Mouse (Mus musculus) megakaryocyte progenitor cell, adult 5-6 weeks (primary cell): Measurements from ENCODE around the gene Fignl1. TPM values are rescaled to one million over a fixed set of nuclear protein-coding genes. Genes with fewer than 3 reads are reported as not detected.

ENCODE experiments used
- ATAC-seq: replicated peaks from 2 replicates; pipeline ENCODE4 v1.8.0; 2016; ENCODE audit warnings: mild to moderate bottlenecking, moderate TSS enrichment, inconsistent platforms; ENCODE audit not compliant: poor library complexity
- total RNA-seq, 2 experiments: library from RNA; stranded (forward) in 1 of 2; stranded (reverse) in 1 of 2; fragments of 157-497, 149-512 nt in 1 of 2; fragments of 200-1000 nt in 1 of 2; gene quantifications; 2 replicates each; pipeline versions ENCODE4 v1.2.3 to v1.2.4; 2015 to 2017

The Fignl1 gene
- 60.0 and 75.1 TPM in 2 replicates for total RNA-seq (2015)
- total RNA-seq (2017), result 82.4 and 96.9 TPM in 2 replicates

DNA sequence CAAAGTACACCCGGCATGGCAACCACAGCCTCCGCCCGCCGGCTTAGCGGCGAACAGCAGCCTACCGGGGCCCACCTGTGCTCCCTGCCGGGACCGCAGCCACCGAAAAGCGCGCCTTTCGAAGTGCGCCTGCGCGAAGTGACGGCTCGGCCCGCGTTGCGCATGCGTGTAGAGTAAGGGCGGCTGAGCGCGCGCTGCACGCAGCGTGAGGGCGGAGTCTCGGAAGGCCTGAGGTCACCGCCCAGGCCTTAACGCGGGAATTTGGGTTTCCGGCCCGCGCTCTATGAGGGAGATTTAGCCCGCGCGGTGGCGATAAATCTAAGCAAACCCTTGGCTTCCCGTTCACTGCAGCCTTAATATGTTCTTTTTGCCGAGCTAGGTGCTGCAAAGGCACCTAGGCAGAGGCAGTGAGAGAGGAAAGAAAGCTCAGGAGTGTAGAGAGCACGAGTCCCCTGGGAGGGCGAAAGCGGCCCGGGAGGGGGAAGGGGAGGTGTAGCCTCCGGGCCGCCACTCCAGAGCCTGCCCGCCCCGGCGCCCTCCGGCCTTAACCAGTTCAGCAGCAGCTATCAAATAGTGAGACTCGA is at the start of gene Fignl1:
TSS of gene Fignl1 (minus strand) at position 143 of the 584 bp plus-strand sequence.
- peak; percentile 81 for ATAC-seq

DNA sequence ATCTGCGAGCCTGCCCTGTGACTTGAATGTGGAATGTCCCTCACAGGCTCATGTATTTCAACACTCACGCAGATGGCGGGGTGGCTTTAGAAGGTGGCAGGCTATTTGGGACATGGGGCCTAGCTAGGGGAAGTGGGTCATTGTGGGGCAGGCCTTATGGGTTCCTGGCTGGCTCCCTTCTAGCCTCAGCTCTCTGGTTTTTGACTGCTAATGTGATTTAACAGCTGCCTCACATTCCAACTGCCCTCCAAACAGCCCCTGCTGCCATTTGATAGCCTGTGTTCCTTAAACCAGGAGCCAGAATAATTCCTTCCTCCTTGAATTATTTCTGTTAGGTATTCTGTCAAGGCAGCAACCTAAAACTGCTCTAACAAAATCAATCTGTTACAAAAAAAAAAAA is 48.2 kb upstream of the Fignl1 start:
- ATAC-seq, result no peak

DNA sequence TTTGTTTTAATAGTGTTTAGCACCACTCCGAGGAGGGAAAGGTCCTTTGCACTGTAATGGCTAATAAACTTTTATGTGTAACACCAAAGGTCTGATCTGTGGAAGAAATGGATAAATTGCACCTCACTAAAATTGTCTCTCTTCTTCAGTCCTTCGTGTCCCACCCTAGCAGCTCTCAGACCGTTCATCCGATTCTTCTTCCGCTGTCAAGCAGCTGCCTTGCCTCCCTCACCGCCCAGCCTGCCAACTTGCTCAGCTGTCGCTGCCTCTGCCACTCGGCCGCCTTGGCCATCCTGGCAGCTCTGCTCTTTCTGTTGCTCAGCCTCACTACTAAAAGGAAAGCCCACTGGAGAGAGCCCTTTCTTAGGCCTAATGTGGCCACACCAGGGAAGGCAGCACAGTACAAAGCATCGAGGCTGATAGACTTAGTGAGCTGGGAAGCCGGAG is 46.9 kb upstream of the Fignl1 start:
- ATAC-seq, result no peak

DNA sequence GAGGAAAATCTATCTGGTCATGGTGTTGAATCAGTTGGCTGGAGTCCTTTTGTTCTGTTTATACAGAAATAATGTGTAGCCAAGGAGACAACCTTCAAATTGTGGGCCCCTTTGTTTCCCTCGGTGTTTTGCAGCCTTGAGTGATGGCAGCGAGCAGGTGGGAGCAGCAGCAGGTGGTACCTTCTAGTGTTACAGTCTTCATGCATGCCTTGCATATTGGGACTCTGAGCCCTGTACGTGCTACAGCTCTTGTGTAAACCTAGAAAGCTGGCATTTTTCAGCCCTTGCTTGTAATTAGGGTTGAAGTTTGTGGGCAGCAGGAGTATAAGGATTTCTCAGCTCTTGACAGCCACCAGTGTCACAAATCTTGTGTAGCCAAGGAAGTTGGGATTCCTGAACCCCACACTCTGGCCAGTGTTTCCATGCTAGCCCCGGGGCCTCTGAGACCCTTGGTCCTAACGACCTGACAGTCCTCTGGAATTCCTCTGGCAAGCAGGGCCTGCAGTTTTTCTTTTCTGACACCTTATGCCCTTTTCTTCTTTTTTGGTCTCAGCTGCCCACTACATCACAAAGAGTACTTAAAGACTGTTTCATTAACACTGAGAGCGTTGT is 46.4 kb upstream of the Fignl1 start:
- no peak for ATAC-seq

DNA sequence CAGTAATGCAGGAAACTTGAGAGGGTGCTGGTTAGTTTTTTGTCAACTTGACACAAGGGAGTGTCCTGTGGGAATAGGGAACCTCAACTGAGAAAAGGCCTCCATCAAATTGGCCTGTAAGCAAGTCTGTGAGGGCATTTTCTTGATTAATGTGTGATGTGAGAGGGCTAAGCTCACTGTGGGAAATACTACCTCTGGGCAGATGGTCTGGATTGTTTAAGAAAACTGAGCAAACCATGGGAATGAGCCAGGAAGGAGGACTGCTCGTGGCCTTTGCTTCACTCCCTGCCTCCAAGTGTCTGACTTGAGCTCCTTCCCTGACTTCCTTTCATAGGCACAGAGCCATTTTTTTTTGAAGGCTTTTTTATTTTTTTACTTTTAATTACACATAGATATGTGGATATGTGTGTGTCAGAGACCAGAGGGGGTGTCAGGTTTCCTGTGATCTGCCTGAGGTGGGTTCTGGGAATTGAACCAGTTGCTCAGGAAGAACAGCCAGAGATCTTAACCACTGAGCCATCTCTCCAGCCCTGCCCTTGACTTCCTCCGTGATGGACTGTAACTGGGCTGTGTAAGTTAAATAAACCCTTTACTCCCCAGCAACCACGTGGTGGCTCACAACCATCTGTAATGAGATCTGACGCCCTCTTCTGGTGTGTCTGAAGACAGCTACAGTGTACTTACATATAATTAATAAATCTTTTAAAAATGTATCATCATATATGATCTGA is 45.1 kb upstream of the Fignl1 start:
- no peak for ATAC-seq

DNA sequence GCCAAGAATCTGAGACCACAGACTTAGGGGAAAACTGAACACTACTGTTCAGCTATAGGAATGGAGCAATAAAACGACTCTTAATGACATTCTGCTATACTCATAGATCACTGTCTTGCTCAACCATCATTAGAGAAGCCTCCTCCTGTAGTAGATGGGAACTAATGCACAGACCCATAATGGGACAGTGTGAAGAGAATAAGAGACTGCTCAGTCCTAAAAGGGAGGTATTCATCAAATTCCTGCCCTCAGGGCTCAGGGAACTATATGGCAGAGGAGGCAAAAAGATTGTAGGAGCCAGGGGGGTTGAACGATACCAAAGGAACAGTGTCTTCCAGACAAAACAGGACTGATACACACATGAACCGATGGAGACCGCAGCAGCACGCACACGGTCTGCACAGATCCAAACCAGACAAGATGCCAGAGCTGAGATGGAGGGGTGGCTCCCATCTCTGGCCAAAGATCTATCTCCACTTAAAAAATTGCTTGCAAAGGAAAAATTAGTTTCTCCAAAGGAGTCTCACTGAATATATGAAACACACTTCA is 43.3 kb upstream of the Fignl1 start:
- no peak for ATAC-seq

DNA sequence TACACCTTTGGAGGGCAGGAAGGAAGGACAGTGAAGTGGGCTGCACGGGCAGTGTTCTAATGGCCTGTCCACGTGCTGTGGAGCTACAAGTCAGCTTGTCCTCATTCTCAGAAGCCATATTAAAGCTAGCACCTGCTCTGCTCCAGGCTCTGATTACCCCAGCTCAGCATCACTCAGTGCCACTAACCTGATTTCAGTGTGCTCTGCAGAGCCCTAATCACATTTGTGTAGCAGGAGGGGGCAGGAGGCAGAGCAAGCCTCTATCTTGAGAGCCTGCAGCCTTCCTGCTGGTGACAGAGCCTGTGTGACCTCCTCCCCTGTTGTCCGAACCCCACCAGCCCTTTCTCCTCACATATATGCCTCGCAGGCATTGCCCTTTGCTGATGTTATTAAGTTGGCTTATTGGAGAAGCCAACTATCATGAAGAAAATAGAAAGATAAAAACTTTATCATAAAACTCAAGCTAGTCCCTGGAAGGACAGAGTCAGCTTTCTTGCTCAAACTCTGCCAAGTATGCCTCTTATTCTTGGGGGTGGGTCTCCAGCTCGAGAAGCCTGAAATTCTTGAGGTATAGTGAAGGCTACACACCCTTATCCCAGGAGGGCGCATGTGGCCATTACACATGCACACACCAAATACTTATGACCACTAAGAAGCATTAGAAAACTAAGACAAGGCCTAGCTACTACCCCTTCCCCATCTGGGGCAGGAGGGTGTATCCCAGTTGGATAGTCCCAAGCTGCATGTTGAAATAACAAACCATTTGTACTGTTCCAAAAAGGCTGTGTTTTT is 41.9 kb upstream of the Fignl1 start:
- ATAC-seq, result no peak

DNA sequence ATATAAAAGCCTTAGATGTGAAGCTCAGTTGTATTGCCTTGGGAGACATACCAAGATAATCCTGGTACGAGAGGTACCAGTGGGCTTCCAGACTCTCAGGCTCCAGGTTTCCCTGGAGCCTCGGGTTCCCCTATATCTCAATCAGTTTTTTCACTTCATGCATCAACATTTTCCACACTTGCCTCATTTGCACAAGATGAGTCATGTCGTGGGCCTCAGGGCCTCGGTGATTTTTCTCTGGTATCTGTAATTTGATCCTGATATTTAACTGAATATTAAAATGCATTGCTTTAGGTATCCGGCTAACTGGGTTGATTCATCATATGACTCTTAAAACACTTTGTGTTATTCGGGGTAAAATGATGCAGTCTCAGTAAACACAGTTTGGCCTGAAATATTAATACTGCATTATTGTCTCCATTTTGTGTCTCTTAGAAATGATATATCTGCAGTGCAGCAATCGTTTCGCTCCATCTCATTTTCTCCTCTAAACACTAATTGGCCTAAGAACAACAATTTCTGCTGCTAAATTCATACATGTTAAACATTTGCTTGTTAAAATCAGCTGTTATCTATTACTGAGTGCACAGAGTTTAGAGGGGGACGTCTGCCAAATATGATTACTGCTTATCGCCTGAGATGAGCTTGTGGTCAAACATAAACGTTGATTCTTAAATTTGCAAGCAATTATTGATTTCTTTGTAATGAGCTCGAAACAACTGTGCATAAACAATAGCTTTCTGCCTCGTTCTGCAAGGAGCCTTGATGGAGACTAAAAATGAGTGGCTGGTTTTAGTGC is 41.0 kb upstream of the Fignl1 start:
- no peak for ATAC-seq

DNA sequence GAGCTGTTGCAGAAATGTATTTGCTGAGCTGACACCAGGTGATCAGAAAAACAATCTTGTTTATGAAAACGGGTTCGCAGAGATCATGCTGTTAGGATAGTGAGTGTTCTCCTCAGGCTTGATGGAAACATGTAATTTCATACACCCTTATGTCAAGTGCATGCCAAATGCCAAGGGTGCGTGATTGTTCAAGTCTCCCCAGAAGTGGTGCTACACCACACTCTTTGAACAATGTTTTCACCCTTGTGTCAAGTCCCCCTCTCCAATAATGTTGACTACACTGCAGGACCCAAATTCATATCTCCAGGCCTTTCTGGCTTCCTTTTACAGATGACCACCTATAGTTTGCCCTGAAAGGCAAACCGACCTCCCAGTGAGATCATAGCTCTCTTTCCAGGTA is 39.7 kb upstream of the Fignl1 start:
- no peak for ATAC-seq

DNA sequence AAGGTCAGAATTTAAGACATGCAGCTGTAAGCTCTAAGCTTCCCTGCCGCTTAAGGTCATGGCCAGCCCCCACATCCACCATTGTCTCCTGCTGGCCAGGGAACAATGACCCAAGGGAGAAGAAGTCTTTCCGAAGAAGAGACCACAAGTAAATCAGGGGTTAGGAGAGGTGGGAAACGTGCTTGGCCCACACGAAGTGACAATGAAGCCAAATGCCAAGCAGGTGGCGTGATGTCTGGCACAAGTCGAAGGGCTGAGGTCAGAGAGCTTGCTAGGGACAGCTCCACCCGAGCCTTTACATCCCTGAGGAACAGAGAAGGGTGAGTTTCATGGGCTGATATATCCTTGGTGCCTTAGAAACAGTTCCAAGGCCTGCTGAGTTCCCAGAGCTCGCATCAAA is 36.3 kb upstream of the Fignl1 start:
- ATAC-seq, result no peak

DNA sequence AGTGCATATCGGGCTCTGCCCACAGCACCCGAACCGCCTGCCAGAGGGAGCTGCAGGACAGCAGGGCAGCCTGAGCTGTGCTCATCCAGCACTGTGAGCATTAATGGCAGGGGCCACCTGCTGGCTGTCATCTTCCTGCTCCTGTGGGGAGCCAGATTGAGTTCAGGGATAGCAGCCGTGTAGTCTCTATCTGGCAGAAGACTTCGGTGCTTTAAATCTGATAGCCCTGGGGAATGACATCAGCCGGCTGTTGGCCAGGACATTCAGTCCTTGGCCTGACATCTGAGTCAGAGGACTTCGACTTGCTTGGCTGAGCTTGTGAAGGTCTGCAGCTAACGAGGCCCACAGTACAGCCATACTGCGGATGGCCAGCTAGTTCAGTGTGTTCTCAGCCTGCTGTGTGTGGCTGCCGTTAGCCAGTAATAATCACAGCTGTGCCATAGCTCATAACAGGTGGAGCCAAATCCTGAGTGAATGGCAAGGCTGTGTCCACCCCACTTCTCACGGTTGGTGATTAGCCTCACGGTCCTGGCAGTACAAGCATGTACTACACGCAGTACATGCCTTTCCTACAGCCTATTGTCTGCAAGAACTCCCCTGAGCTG is 35.7 kb upstream of the Fignl1 start:
- ATAC-seq, result peak; percentile 49

DNA sequence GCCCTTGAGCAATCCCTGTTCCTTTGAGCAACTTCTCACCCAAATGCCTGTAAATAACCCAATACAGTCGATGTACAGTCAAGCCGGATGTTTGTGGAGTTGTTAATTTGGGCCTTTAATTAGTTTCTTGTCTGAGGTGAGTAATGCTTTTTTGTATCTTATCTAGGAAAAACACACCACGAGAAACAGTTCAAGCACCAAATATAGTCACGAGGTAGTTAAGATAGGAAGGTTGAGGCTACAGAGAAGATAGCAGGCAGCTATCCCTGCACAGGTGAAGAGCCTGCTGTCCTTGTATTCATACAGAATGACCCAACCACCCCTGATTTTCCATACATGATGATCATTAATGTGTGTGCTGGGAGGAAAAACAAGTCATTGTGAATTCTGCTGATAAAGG is 32.8 kb upstream of the Fignl1 start:
- ATAC-seq, result 0 out of 2 replicates have a peak, but pooled peaks have one; percentile 11

DNA sequence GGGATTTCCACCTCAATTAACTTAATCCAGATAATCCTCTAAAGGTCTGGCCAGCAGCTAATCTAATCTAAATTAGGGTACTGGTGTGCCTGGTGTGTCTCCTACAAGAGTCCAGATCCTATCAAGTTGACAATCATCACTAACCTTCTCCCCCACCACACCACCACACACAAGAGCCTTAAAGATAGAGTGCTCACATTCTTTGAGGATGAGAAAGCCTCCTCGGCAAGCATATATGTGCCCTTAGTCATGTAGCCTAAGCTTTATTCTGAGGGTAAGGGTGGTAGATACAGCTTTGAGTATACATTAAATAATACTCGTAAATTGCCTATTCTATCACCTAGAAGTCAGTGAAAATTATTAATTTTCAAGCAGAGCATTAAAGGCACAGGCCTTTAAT is 32.0 kb upstream of the Fignl1 start:
- ATAC-seq, result no peak

DNA sequence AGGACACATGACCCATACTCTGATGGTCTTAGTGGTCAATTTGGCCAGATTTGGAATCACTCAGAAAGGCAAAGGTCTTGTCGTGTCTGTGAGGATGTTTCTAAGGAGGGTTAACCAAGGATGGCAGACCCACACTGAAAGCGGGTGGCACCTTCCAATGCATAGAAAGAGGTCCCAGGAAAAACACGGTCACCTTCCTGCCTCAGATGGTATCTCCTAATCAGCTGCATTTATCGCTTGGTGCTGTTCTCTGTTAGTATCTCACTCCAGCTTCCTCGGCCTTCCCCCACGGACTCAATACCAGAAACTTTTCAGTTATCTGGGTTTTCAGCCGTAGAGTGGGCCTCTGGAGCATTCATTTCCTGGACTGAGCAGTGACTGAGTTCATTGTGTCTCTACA is 31.1 kb upstream of the Fignl1 start:
- no peak for ATAC-seq

DNA sequence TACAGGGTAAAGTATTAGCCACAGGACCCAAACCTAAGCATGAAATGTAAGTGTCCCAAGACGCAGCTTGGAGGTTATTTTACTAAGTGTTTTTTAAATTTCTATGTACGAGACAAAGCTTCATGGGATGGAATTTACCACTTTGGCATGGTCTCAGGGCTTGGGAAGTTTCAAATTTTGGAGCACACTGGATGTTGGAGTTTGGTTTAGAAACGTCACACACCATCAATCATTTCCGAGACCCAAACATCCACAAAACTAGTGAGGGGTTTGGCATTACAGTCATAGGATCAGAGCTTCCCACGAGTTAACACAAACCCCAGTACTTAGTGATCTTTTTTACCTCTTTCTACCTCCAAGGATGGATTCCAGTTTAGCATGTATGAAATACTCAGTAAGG is 28.6 kb upstream of the Fignl1 start:
- no peak for ATAC-seq

DNA sequence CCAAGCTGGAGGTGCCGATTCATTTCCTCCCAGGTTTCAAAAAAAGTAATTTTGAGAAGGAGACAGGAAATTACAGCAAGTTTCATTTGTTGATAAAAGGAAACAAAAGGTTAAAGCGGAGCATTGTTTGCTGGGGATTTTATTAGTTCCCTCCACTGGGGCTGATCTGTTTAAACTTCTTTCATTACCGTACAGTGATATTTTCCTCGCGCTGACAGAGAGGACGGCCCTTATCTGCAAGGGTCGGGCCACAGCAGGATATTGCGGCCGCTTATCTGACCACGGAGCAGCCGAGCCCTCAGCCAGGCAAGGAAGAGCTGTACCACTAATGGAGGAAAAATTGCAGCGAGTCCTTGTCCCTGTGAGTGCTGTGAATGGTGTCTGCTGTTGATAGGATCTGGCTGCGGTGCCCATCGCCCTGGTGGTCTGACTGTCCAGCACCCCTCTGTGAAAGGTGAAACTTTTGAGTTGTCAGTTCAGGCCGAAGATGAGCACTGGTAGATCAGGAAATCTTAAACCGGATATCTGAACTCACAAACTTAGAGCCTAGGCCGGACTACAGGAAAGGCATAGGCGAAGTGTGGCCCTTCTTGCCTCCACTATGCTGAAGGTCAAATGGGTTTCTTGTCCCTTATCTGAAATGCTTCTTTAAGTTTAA is 28.1 kb upstream of the Fignl1 start:
- peak; percentile 74 for ATAC-seq

DNA sequence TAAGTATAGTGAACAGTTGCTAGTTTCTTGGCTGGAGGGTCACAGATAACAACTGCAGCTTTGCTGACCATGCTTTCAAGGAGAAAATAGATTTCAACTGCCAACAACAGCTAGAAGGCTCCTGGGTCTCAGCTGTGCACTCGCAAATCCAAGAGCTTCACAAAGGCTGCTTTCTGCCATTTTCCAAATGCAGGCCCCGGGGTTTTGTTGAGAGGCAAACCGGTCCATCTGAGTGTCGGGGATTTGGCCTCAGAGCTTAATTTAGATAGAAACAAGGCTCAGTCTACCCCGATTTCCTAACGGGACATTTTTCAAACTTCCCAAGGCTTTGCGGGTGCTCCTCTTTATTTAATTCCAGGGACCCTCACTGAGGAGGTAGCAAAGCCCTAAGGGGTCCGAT is 27.5 kb upstream of the Fignl1 start:
- no peak for ATAC-seq

DNA sequence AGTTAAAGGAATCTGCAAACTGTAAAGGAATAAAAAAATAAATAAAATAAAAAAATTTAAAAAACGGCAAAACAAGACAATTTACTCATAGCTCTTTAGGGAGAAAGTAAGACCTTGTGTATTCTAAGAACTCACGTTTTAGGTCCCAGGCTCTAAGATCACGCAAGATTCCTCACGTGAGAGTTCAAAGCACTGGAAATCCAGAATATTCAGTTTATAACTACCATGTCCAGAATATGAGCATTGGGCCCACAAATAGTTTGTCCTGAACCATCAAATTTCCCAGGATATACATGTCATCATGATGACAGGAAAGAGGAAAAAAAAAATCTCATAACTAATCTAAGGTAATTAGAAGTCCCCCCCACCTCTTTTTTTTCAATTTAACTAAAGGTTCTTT is 27.0 kb upstream of the Fignl1 start:
- ATAC-seq, result no peak

DNA sequence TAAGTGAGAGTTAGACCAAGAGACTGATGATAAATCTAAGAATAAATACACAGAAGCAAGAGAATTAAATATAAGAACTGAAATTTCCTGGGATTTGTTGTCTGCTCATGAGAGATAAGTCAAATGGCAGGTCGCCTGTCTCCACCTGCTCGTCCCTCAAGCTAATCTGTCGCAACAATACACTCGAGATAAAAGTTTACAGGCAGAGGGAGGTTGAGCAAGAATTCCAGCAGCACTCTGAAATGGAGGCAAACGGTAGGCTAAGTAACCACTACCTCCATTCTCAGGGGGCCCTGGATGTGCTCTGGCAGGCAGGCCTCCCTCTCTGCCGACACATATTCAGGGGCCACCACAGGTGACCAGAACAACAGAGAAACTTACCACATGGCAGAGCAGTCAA is 26.6 kb upstream of the Fignl1 start:
- peak; percentile 60 for ATAC-seq
